In the genomic region with DNA sequence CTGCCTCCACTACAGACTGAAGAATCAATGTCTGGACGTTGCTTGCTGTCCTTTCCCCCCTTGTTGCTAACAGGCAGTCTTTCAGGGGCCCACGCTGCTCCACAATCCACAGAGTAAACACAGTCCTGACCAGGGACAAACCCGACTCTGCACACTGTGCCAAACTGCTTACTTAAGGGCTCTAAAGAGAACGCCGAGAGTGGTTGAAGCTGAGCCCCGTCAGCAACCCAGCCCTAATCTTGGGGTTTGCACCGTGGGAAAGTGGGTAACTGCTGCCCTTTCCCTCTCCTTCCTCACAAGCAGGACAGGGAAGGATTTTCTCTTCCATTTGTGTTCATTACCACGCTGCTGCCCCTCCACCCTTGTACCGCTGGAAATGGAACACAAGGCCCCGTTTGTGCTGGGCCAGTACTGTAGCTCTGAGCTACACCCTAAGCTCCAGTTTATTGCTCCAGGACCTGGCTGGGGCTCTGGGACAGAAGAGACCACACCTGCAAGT, we compare ENCODE assay signal across 8 mouse cellular contexts.
A peak's percentile ranks its signal among the peaks of the same experiment; 100 is the strongest.
DNase-seq lines count a peak whose midpoint lies in the region; ATAC-seq lines count a peak whose summit lies in the region.

No protein-coding gene starts in this region.

- ATAC-seq in limb, embryonic 12.5 days (ENCODE audit: insufficient number of reproducible peaks, insufficient read depth, low FRiP score, low TSS enrichment, low read depth): peak; percentile 75
- ATAC-seq in neural tube, embryonic 14.5 days (ENCODE audit: low read depth): peak; percentile 49; the same call in 1 of the 2 replicates
- ATAC-seq in erythroid progenitor cell, adult 5-6 weeks (replicated peaks; ENCODE audit: low FRiP score, poor library complexity, severe bottlenecking): no peak
- ATAC-seq in granulocyte monocyte progenitor cell, adult 5-6 weeks (replicated peaks; ENCODE audit: poor library complexity, severe bottlenecking): no peak

- peak overlapping the region; percentile 39 for H3K4me2 ChIP-seq in limb, embryonic 12.5 days
- H3K4me2 ChIP-seq in neural tube, embryonic 14.5 days (ENCODE audit: low read depth, low read length): no peak overlapping the region

- no peaks in the 10 kb centered on the region for H3K9me3 ChIP-seq in embryonic facial prominence, embryonic 10.5 days
- H3K9me3 ChIP-seq in limb, embryonic 12.5 days: no peaks in the 10 kb centered on the region
- no peaks in the 10 kb centered on the region for H3K9me3 ChIP-seq in neural tube, embryonic 14.5 days (ENCODE audit: control insufficient read depth, low read length)

- no peak overlapping the region for H3K4me3 ChIP-seq in embryonic facial prominence, embryonic 10.5 days
- H3K4me3 ChIP-seq in limb, embryonic 12.5 days (replicated peaks): no peak overlapping the region
- H3K4me3 ChIP-seq in neural tube, embryonic 14.5 days (ENCODE audit: low read depth, low read length): no peak overlapping the region

- H3K27me3 ChIP-seq in embryonic facial prominence, embryonic 10.5 days (replicated peaks; ENCODE audit: low read depth, poor library complexity, severe bottlenecking): no peaks in the 10 kb centered on the region
- no peaks in the 10 kb centered on the region for H3K27me3 ChIP-seq in limb, embryonic 12.5 days
- no peaks in the 10 kb centered on the region for H3K27me3 ChIP-seq in neural tube, embryonic 14.5 days (ENCODE audit: control insufficient read depth, insufficient read depth, low read length)

- H3K4me1 ChIP-seq in embryonic facial prominence, embryonic 10.5 days: peaks cover 54% of the 10 kb centered on the region
- H3K4me1 ChIP-seq in limb, embryonic 12.5 days (replicated peaks): peaks cover 41% of the 10 kb centered on the region
- peaks cover 8% of the 10 kb centered on the region; the same call in 1 of the 2 replicates for H3K4me1 ChIP-seq in neural tube, embryonic 14.5 days (ENCODE audit: control insufficient read depth, insufficient read depth, low read length)

- WGBS in embryonic facial prominence, embryonic 10.5 days: 27% methylated on average over 10 of the region's 10 CpGs
- 34% methylated on average over 10 of the region's 10 CpGs for WGBS in limb, embryonic 12.5 days
- 43% methylated on average over 10 of the region's 10 CpGs for WGBS in neural tube, embryonic 14.5 days

- H3K36me3 ChIP-seq in embryonic facial prominence, embryonic 10.5 days (replicated peaks): no peaks in the 10 kb centered on the region
- no peaks in the 10 kb centered on the region for H3K36me3 ChIP-seq in limb, embryonic 12.5 days
- no peaks in the 10 kb centered on the region for H3K36me3 ChIP-seq in neural tube, embryonic 14.5 days (ENCODE audit: control insufficient read depth, insufficient read depth, low read length)

- 0 out of 2 replicates have a peak overlapping the region, but pooled peaks have one; percentile 37 for H3K9ac ChIP-seq in limb, embryonic 12.5 days (replicated peaks)
- no peak overlapping the region for H3K9ac ChIP-seq in neural tube, embryonic 14.5 days (replicated peaks; ENCODE audit: low read depth, low read length)

- peak overlapping the region; percentile 84 for H3K27ac ChIP-seq in embryonic facial prominence, embryonic 10.5 days (replicated peaks)
- peak overlapping the region; percentile 94 for H3K27ac ChIP-seq in limb, embryonic 12.5 days
- H3K27ac ChIP-seq in neural tube, embryonic 14.5 days (ENCODE audit: low read depth, low read length): peak overlapping the region; percentile 46; the same call in 1 of the 2 replicates

- DNase-seq in kidney, adult 9 months: peak; percentile 16
- no peak for DNase-seq in kidney, adult 8-10 months
- DNase-seq in embryonic facial prominence, embryonic 10.5 days (ENCODE audit: low spot score): peak; percentile 48
- no peak for DNase-seq in testis, postnatal 14 days (ENCODE audit: low spot score)

Comparison
In these comparisons a context has a peak if more than half of its experiments do, and no peak if none do; other contexts are left out.
1. DNase-seq: peak in kidney, adult 9 months (single experiment) and embryonic facial prominence, embryonic 10.5 days (single experiment); none in kidney, adult 8-10 months (0 of 2) and testis, postnatal 14 days (single experiment).
2. ATAC-seq: peak in limb, embryonic 12.5 days (single experiment) and neural tube, embryonic 14.5 days (single experiment); none in erythroid progenitor cell, adult 5-6 weeks (single experiment) and granulocyte monocyte progenitor cell, adult 5-6 weeks (single experiment).
3. Peak in every context shown above with its lines, with median percentiles within 50 percentile points of each other: H3K27ac ChIP-seq.